Mouse (Mus musculus) urinary bladder, postnatal 0 days (tissue): ENCODE data around the gene B020011L13Rik. TPM values are rescaled to one million over a fixed set of nuclear protein-coding genes. Genes with fewer than 3 reads are reported as not detected.

Source experiments
- polyA plus RNA-seq: library from polyadenylated mRNA; unstranded; fragments of >200 nt; fragmentation: Nextera tagmentation; extraction: Ambion mirVana; gene quantifications from 2 replicates; pipeline ENCODE4 v1.2.1, GENCODE M21; 2015

B020011L13Rik gene
- polyA plus RNA-seq: not detected in 2 replicates

GRCm38 (mm10) chr1:117780833-117781232 is at the start of gene B020011L13Rik:
Gene B020011L13Rik (plus strand): TSS chr1:117781133.

GRCm38 (mm10) chr1:117829781-117830180 is 48.8 kb downstream of the B020011L13Rik start, which contains the start of gene Gm28360:
Gene Gm28360 (plus strand): TSS chr1:117830081.

Other genes with a start within 250 kb of the B020011L13Rik start
- not detected in 2 replicates for gene Gm28363, start 84.0 kb upstream of the B020011L13Rik start, polyA plus RNA-seq
- not detected in 2 replicates for gene Gm28360, start 48.9 kb downstream of the B020011L13Rik start, polyA plus RNA-seq
- not detected in 2 replicates for gene Gm28168, start 146.9 kb downstream of the B020011L13Rik start, polyA plus RNA-seq
- not detected in 2 replicates for gene Gm7145, start 184.8 kb downstream of the B020011L13Rik start, polyA plus RNA-seq